Mouse (Mus musculus): ENCODE results near the gene Immp2l. TPM values are rescaled to one million over a fixed set of nuclear protein-coding genes. Genes with fewer than 3 reads are reported as not detected.

Immp2l gene
- polyA plus RNA-seq, 1 experiment from 2014 or later: 7.4 TPM

DNA sequence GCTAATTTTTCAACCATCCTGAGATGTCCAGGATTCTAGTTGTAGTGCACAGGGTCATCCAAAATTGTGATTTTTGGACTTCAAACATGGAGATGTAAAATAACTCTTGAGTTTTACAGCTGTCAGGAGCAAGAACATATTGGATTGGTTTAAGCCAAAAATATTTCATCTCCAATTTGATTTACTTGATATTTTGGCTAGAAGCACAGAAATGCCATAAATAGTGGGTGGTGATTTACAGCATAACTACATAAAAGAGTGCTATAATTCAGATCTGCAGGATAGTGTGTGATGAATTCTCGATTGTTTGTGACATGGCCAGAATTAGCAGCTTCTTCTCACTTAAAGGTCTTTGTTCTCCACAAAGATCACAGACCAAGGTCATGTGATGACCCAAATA is 884.1 kb downstream of the Immp2l start:
- Histone ChIP-seq H3K27me3 (ENCODE audit: control insufficient read depth, insufficient read depth, low read length) (no peaks in the 10 kb centered on the region), H3K9ac (no peak overlapping the region), H3K4me2 (replicated peaks) (no peak overlapping the region), H3K36me3 (replicated peaks; ENCODE audit: control insufficient read depth, insufficient read depth) (no peaks in the 10 kb centered on the region), H3K4me1 (replicated peaks; ENCODE audit: control insufficient read depth, insufficient read depth, low read length) (no peaks in the 10 kb centered on the region), H3K9me3 (ENCODE audit: control insufficient read depth, low read length) (no peaks in the 10 kb centered on the region), H3K4me3 (replicated peaks; ENCODE audit: low read length) (no peak overlapping the region), H3K27ac (no peak overlapping the region)
- no peak for ATAC-seq (ENCODE audit: low FRiP score)
- no peak for DNase-seq (ENCODE audit: low spot score)
- WGBS: 76% methylated on average over 1 of the region's 1 CpGs

DNA sequence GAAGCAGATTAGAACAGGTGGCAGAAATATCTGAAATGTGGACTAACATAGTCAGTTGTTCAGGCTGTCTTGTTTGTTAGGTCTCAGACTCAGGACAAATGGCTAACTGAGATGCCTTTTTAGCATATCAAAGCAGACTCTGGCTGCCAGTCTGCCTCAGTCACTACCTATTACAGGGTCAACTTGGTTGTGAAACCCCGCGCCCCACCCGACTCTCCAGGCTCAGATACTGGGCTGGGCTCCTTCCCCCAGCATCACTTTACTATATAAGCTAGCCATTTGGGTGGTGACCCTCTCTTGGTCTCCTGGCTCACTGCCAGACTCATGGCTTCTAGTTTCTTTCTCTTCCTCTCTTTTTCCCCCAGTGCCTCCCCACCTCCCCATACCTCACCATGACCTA is 887.7 kb downstream of the Immp2l start:
- Histone ChIP-seq H3K27ac (no peak overlapping the region), H3K4me3 (replicated peaks; ENCODE audit: low read length) (no peak overlapping the region), H3K36me3 (replicated peaks; ENCODE audit: control insufficient read depth, insufficient read depth) (no peaks in the 10 kb centered on the region), H3K27me3 (ENCODE audit: control insufficient read depth, insufficient read depth, low read length) (no peaks in the 10 kb centered on the region), H3K4me2 (replicated peaks) (no peak overlapping the region), H3K4me1 (replicated peaks; ENCODE audit: control insufficient read depth, insufficient read depth, low read length) (no peaks in the 10 kb centered on the region), H3K9ac (no peak overlapping the region), H3K9me3 (ENCODE audit: control insufficient read depth, low read length) (no peaks in the 10 kb centered on the region)
- 80% methylated on average over 3 of the region's 3 CpGs for WGBS
- no peak for ATAC-seq (ENCODE audit: low FRiP score)
- no peak for DNase-seq (ENCODE audit: low spot score)

DNA sequence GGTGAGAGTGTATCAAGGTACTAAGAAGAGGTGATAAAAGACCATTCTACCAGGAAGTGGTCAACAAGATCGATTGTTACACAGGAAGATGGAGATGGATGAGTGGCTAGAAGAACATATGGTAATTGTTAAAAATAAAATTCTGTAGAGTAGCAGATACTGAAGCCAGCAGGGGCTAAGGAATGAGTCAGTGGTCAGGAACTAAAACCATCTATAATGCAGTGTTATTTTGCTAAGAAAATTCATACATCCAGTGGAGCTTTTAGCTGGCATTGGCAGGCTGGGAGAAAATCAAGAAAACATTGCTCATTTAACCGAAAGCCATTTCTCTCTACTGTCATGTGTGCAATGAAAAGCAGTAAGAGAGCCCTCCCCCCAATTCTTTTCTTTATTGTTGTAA is 913.9 kb downstream of the Immp2l start:
- WGBS: 81% methylated on average over 2 of the region's 2 CpGs
- Histone ChIP-seq H3K27ac (no peak overlapping the region), H3K4me2 (replicated peaks) (no peak overlapping the region), H3K27me3 (ENCODE audit: control insufficient read depth, insufficient read depth, low read length) (no peaks in the 10 kb centered on the region), H3K4me3 (replicated peaks; ENCODE audit: low read length) (no peak overlapping the region), H3K9ac (no peak overlapping the region), H3K9me3 (ENCODE audit: control insufficient read depth, low read length) (no peaks in the 10 kb centered on the region), H3K4me1 (replicated peaks; ENCODE audit: control insufficient read depth, insufficient read depth, low read length) (no peaks in the 10 kb centered on the region), H3K36me3 (replicated peaks; ENCODE audit: control insufficient read depth, insufficient read depth) (no peaks in the 10 kb centered on the region)
- no peak for ATAC-seq (ENCODE audit: low FRiP score)
- no peak for DNase-seq (ENCODE audit: low spot score)

DNA sequence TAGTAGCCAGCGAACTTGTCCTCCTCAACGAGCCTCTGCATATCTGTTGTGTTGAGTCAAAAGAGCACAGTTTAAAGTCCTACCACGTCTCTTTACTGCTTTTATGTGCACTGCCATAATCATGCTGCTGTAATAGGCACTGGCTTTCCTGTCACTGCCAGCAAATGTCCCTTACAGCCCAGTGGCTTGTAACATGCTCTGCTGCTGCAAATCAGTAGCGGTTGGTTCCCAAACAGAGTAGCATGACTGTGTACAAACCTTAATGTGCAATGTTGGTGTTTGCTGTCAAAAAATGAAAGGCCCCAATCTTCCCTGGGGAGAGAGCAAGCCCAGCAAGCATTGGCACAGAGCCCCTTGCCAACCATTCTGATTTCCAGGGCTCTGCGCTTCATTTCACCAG is 918.0 kb downstream of the Immp2l start:
- Histone ChIP-seq H3K9ac (no peak overlapping the region), H3K9me3 (ENCODE audit: control insufficient read depth, low read length) (no peaks in the 10 kb centered on the region), H3K4me1 (replicated peaks; ENCODE audit: control insufficient read depth, insufficient read depth, low read length) (no peaks in the 10 kb centered on the region), H3K4me2 (replicated peaks) (no peak overlapping the region), H3K27ac (no peak overlapping the region), H3K4me3 (replicated peaks; ENCODE audit: low read length) (no peak overlapping the region), H3K36me3 (replicated peaks; ENCODE audit: control insufficient read depth, insufficient read depth) (no peaks in the 10 kb centered on the region), H3K27me3 (ENCODE audit: control insufficient read depth, insufficient read depth, low read length) (no peaks in the 10 kb centered on the region)
- DNase-seq (ENCODE audit: low spot score) (no peak), ATAC-seq (ENCODE audit: low FRiP score) (peak; percentile 42; the same call in 1 of the 2 replicates)
- WGBS: 69% methylated on average over 5 of the region's 5 CpGs

DNA sequence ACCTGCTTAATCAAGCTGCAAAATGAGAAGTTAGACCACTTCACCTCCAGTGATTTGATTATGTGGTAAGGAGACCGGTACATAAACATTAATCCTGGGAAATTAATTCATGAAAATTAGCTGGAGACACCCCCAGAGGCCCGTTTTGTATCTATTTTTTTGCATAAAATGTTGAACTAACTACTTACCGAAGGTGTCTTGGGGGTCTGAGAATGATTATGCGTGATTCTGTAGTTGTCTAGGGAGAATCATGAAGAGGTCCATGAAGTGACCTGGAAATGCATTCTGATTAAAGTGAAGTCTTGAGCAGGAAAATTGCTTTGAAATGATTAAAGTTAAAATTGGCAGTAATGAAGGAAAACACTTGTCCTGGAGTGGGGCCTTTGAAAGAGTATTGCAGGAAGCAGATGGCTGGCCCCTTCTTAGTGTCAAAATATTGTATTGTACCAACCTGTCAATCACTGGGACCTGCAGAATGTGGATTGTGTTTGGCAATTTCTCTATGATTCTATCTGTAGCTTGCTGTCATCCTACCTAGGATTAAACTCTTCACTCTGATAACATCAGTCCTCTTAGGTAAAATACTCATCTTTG is 920.3 kb downstream of the Immp2l start:
- Histone ChIP-seq H3K9ac (no peak overlapping the region), H3K27ac (no peak overlapping the region), H3K4me1 (replicated peaks; ENCODE audit: control insufficient read depth, insufficient read depth, low read length) (no peaks in the 10 kb centered on the region), H3K4me3 (replicated peaks; ENCODE audit: low read length) (no peak overlapping the region), H3K4me2 (replicated peaks) (no peak overlapping the region), H3K27me3 (ENCODE audit: control insufficient read depth, insufficient read depth, low read length) (no peaks in the 10 kb centered on the region), H3K9me3 (ENCODE audit: control insufficient read depth, low read length) (no peaks in the 10 kb centered on the region), H3K36me3 (replicated peaks; ENCODE audit: control insufficient read depth, insufficient read depth) (no peaks in the 10 kb centered on the region)
- DNase-seq (ENCODE audit: low spot score) (no peak), ATAC-seq (ENCODE audit: low FRiP score) (no peak)
- 50% methylated on average over 4 of the region's 4 CpGs for WGBS

DNA sequence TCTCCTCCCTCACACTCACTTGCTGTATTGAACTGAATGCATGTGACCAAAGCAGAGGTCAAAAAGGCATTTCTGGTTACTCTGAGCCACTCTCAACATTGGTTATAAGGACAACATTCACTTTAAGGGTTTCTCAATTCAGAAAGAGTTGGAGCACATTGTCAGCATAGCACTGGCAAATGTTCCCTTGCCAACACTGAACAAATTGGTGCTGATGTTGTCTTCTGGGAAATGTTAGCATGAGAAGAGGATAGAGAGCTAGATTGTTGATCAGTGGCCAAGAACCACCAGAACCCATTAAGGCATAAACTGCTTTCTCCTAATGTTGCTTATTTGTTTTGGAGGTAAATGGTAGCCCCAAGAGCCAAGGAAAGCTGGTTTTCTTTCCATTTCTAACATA is 922.6 kb downstream of the Immp2l start:
- ATAC-seq (ENCODE audit: low FRiP score): no peak
- Histone ChIP-seq H3K36me3 (replicated peaks; ENCODE audit: control insufficient read depth, insufficient read depth) (no peaks in the 10 kb centered on the region), H3K27ac (no peak overlapping the region), H3K27me3 (ENCODE audit: control insufficient read depth, insufficient read depth, low read length) (no peaks in the 10 kb centered on the region), H3K4me3 (replicated peaks; ENCODE audit: low read length) (no peak overlapping the region), H3K4me1 (replicated peaks; ENCODE audit: control insufficient read depth, insufficient read depth, low read length) (no peaks in the 10 kb centered on the region), H3K9ac (no peak overlapping the region), H3K4me2 (replicated peaks) (no peak overlapping the region), H3K9me3 (ENCODE audit: control insufficient read depth, low read length) (no peaks in the 10 kb centered on the region)
- DNase-seq (ENCODE audit: low spot score): no peak

DNA sequence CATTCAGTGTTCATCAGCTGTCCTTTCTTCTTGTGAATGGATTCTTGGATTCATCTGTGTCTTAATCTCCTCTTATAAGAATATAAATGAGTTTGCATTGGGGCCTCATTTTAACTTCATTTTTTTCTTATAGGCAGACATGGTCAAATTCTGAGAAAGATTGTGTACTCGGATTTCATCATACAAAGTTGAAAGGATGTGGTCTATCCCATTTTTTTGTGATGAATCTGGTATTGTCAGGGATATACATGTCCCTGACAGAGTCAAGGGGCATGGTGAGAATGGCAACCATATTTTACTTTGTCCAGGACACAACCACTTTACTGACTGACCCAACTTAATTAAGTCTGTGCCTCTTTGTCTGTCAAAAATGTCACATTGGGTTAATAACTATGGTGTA is 925.5 kb downstream of the Immp2l start:
- DNase-seq (ENCODE audit: low spot score): no peak
- no peak overlapping the region for H3K27ac ChIP-seq
- H3K4me2 ChIP-seq (replicated peaks): no peak overlapping the region
- no peak overlapping the region for H3K9ac ChIP-seq
- H3K36me3 ChIP-seq (replicated peaks; ENCODE audit: control insufficient read depth, insufficient read depth): no peaks in the 10 kb centered on the region
- H3K4me1 ChIP-seq (replicated peaks; ENCODE audit: control insufficient read depth, insufficient read depth, low read length): no peaks in the 10 kb centered on the region
- ATAC-seq (ENCODE audit: low FRiP score): no peak
- H3K4me3 ChIP-seq (replicated peaks; ENCODE audit: low read length): no peak overlapping the region
- H3K9me3 ChIP-seq (ENCODE audit: control insufficient read depth, low read length): no peaks in the 10 kb centered on the region
- 83% methylated on average over 1 of the region's 1 CpGs for WGBS
- H3K27me3 ChIP-seq (ENCODE audit: control insufficient read depth, insufficient read depth, low read length): no peaks in the 10 kb centered on the region

DNA sequence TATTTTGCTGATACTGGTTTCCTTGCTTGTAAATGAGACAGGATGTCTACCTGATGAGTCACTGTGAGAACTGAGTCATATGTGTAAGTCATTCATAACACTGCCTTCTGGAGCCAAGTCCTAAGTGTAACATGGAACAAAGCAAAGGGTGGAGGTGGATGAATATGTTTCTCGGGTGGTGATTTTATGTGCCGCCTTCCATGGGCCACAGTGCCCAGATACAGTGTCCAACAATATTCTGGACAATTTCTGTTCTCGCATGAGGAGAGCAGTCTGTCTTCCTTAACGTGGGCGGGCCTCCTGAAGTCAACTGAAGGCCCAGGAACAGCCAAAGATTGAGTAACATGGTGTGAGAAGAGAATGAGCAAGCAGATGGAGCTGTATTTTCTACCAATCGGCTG is 926.0 kb downstream of the Immp2l start:
- no peak for ATAC-seq (ENCODE audit: low FRiP score)
- H3K4me3 ChIP-seq (replicated peaks; ENCODE audit: low read length): no peak overlapping the region
- DNase-seq (ENCODE audit: low spot score): no peak
- no peak overlapping the region for H3K27ac ChIP-seq
- no peaks in the 10 kb centered on the region for H3K27me3 ChIP-seq (ENCODE audit: control insufficient read depth, insufficient read depth, low read length)
- H3K9ac ChIP-seq: no peak overlapping the region
- no peak overlapping the region for H3K4me2 ChIP-seq (replicated peaks)
- WGBS: 93% methylated on average over 6 of the region's 6 CpGs
- H3K4me1 ChIP-seq (replicated peaks; ENCODE audit: control insufficient read depth, insufficient read depth, low read length): no peaks in the 10 kb centered on the region
- no peaks in the 10 kb centered on the region for H3K9me3 ChIP-seq (ENCODE audit: control insufficient read depth, low read length)
- H3K36me3 ChIP-seq (replicated peaks; ENCODE audit: control insufficient read depth, insufficient read depth): no peaks in the 10 kb centered on the region

DNA sequence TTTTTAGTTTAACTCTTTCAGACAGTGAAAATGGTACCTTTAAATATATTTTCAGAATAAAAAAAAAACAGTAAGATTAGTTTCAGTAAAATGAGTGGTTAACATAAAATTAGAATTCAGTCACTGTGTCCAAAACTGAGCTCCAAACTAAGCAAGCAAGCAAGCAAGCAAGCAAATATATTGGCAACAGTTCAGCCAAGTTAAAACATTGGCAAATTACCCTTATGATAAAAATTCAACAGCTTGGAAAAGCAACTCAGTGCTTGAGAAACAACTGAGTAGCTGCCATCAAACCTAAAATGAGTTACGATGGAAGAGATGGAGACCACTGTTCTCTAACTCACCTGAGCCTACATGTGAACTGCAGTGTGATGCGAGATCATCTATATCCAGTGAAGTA is 926.8 kb downstream of the Immp2l start:
- H3K4me2 ChIP-seq (replicated peaks): no peak overlapping the region
- H3K27ac ChIP-seq: no peak overlapping the region
- H3K4me3 ChIP-seq (replicated peaks; ENCODE audit: low read length): no peak overlapping the region
- H3K36me3 ChIP-seq (replicated peaks; ENCODE audit: control insufficient read depth, insufficient read depth): no peaks in the 10 kb centered on the region
- WGBS: 97% methylated on average over 2 of the region's 2 CpGs
- H3K27me3 ChIP-seq (ENCODE audit: control insufficient read depth, insufficient read depth, low read length): no peaks in the 10 kb centered on the region
- ATAC-seq (ENCODE audit: low FRiP score) (no peak), DNase-seq (ENCODE audit: low spot score) (no peak)
- no peak overlapping the region for H3K9ac ChIP-seq
- no peaks in the 10 kb centered on the region for H3K4me1 ChIP-seq (replicated peaks; ENCODE audit: control insufficient read depth, insufficient read depth, low read length)
- no peaks in the 10 kb centered on the region for H3K9me3 ChIP-seq (ENCODE audit: control insufficient read depth, low read length)

DNA sequence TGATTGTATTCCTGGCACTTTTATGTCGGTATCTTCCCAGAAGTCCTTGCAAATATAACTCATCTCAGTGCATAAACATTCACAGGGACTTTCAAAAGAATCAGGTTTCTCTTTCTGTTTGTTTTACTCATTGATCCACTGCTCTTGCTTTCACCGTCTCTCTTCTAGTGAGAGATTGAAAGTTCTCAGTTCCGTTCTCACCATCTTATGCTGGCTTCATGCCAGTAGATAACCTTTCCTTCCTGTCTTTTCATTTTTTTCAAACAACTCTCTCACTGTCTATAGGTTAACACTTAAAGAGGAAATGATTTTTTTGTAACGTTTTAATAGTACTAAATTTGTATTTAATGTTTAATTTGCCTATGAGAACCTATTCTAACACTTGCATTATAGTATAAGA is 937.1 kb downstream of the Immp2l start:
- Histone ChIP-seq H3K4me1 (replicated peaks; ENCODE audit: control insufficient read depth, insufficient read depth, low read length) (no peaks in the 10 kb centered on the region), H3K36me3 (replicated peaks; ENCODE audit: control insufficient read depth, insufficient read depth) (no peaks in the 10 kb centered on the region), H3K27me3 (ENCODE audit: control insufficient read depth, insufficient read depth, low read length) (no peaks in the 10 kb centered on the region), H3K9me3 (ENCODE audit: control insufficient read depth, low read length) (no peaks in the 10 kb centered on the region), H3K4me3 (replicated peaks; ENCODE audit: low read length) (no peak overlapping the region), H3K27ac (no peak overlapping the region), H3K4me2 (replicated peaks) (no peak overlapping the region), H3K9ac (no peak overlapping the region)
- ATAC-seq (ENCODE audit: low FRiP score) (no peak), DNase-seq (ENCODE audit: low spot score) (no peak)
- WGBS: 64% methylated on average over 4 of the region's 4 CpGs

All from hindbrain, embryonic 14.5 days (tissue).